Mouse (Mus musculus): ENCODE measurements around the gene Hecw2.

Hecw2 gene

GRCm38 (mm10) chr1:54194954-54195305 is at the start of gene Hecw2:
Gene Hecw2 (minus strand): TSS chr1:54195168.
- no peak for DNase-seq (ENCODE audit: low read depth, low spot score)
- Histone ChIP-seq H3K27me3 (ENCODE audit: control insufficient read depth, insufficient read depth, low read length, poor library complexity, severe bottlenecking) (peaks cover 1% of the 10 kb centered on the region; the same call in 1 of the 2 replicates), H3K36me3 (ENCODE audit: control insufficient read depth, insufficient read depth, low read length, poor library complexity, severe bottlenecking) (no peaks in the 10 kb centered on the region)

GRCm38 (mm10) chr1:54242722-54243121 is 47.8 kb upstream of the Hecw2 start:
- H3K27me3 ChIP-seq (ENCODE audit: control insufficient read depth, insufficient read depth, low read length, poor library complexity, severe bottlenecking), result no peaks in the 10 kb centered on the region
- H3K36me3 ChIP-seq (ENCODE audit: control insufficient read depth, insufficient read depth, low read length, poor library complexity, severe bottlenecking), result no peaks in the 10 kb centered on the region
- DNase-seq (ENCODE audit: low read depth, low spot score), result no peak

DNA sequence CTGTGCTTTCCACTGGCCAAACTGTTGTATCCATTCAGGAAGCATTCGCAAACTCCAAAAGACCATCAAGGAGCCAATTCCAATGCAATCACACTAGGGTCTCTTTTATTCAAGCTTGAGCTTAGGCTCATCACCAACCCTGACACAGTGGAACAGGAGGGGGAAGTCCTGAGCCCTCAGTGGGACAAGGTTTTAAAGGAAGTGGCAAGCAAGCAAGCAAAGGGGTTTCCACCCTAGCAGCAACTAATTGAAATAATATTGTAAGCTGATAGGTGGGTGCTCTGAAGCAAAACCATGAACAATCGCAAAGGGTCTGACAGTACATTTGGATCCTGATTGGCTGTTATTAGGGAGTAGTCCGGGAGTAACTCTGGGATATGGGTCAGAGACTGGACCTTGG is 25.3 kb upstream of the Hecw2 start:
- Histone ChIP-seq H3K27me3 (ENCODE audit: control insufficient read depth, insufficient read depth, low read length, poor library complexity, severe bottlenecking) (no peaks in the 10 kb centered on the region), H3K36me3 (ENCODE audit: control insufficient read depth, insufficient read depth, low read length, poor library complexity, severe bottlenecking) (no peaks in the 10 kb centered on the region)
- DNase-seq (ENCODE audit: low read depth, low spot score), result no peak

DNA sequence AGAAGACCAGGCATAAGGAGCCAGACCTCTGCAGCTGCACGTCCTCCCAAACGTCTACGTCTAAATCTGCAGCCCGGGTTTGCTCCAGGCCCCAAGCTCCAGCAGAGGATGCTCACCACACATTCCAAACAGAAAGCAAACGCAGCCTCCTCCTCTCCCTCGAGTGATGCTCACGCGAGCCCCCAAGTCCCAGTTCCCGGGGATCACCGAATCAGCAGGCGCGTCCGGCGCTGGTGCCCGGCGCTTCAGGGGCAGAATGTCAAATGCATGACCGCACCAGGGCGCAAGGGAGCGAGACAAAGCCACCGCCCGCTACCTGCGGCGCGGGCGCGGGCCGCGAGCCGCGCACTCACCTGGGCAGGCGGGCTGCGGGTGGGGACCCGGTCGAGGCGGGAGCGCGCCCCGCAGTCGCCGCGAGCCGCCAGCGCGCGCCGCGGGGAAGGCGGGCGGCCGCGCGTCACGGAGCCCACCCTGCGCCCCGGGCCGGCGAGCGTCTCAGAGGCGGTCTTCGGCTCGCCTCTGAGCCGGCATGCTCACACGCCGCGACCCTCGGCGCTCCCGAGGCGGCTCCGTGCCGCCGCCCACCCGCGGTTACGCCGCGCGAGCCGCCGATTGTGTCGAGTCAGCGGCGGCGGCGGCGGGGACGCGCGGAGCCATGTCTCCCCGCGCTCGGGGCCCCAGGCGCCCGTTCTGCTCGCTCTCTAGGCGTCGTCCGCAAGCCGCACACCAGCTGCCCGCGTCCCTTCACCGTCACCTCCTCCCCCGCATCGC is 600 bp downstream of the Hecw2 start:
- peaks cover 1% of the 10 kb centered on the region; the same call in 1 of the 2 replicates for H3K27me3 ChIP-seq (ENCODE audit: control insufficient read depth, insufficient read depth, low read length, poor library complexity, severe bottlenecking)
- H3K36me3 ChIP-seq (ENCODE audit: control insufficient read depth, insufficient read depth, low read length, poor library complexity, severe bottlenecking), result no peaks in the 10 kb centered on the region
- peak; percentile 2 for DNase-seq (ENCODE audit: low read depth, low spot score)

GRCm38 (mm10) chr1:54193191-54193770 is 1.7 kb downstream of the Hecw2 start:
- Histone ChIP-seq H3K27me3 (ENCODE audit: control insufficient read depth, insufficient read depth, low read length, poor library complexity, severe bottlenecking) (peaks cover 1% of the 10 kb centered on the region; the same call in 1 of the 2 replicates), H3K36me3 (ENCODE audit: control insufficient read depth, insufficient read depth, low read length, poor library complexity, severe bottlenecking) (no peaks in the 10 kb centered on the region)
- no peak for DNase-seq (ENCODE audit: low read depth, low spot score)

DNA sequence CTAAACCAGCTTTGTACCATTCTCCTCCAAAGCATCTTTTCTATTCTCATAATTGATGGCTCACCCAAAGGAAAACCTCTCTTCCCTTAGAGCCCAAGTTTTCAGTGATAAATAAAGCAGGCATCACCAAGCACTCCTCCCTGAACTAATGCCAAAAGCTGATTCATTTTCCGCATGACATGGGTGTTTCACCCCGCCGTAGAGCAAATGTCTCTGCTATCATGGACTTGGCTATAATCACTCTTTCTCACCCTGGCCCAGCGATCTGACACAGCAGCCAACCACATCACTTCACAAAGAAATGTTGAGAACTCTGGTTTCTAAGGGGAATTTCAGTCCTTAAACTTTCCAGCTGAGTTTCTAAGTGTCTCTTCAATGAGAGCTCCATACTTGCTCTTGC is 7.4 kb downstream of the Hecw2 start:
- no peak for DNase-seq (ENCODE audit: low read depth, low spot score)
- no peaks in the 10 kb centered on the region for H3K36me3 ChIP-seq (ENCODE audit: control insufficient read depth, insufficient read depth, low read length, poor library complexity, severe bottlenecking)
- no peaks in the 10 kb centered on the region for H3K27me3 ChIP-seq (ENCODE audit: control insufficient read depth, insufficient read depth, low read length, poor library complexity, severe bottlenecking)

DNA sequence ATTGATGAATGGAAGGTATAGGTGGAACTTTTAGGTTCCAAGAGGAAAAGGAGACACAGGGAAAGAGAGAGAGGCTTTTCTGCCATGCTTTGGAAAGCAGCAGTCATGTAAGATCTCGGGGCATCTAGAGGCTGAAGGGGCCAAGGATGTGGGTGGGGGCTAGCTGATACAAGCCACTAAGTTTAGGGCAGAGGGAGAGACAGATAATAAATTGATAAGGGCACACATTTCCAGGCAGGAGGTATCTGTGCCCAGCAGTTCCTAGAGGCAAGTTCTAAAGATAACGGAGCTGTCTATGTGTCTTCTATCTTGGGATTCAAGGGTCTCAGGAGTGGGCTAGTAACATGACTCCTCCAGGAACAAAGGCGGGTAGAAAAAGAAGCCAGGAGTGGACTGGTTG is 8.6 kb downstream of the Hecw2 start:
- H3K27me3 ChIP-seq (ENCODE audit: control insufficient read depth, insufficient read depth, low read length, poor library complexity, severe bottlenecking), result no peaks in the 10 kb centered on the region
- DNase-seq (ENCODE audit: low read depth, low spot score), result no peak
- H3K36me3 ChIP-seq (ENCODE audit: control insufficient read depth, insufficient read depth, low read length, poor library complexity, severe bottlenecking), result no peaks in the 10 kb centered on the region

GRCm38 (mm10) chr1:54180663-54181062 is 14.3 kb downstream of the Hecw2 start:
- H3K27me3 ChIP-seq (ENCODE audit: control insufficient read depth, insufficient read depth, low read length, poor library complexity, severe bottlenecking), result no peaks in the 10 kb centered on the region
- no peaks in the 10 kb centered on the region for H3K36me3 ChIP-seq (ENCODE audit: control insufficient read depth, insufficient read depth, low read length, poor library complexity, severe bottlenecking)
- DNase-seq (ENCODE audit: low read depth, low spot score), result no peak

GRCm38 (mm10) chr1:54179179-54179578 is 15.8 kb downstream of the Hecw2 start:
- DNase-seq (ENCODE audit: low read depth, low spot score), result no peak
- no peaks in the 10 kb centered on the region for H3K36me3 ChIP-seq (ENCODE audit: control insufficient read depth, insufficient read depth, low read length, poor library complexity, severe bottlenecking)
- no peaks in the 10 kb centered on the region for H3K27me3 ChIP-seq (ENCODE audit: control insufficient read depth, insufficient read depth, low read length, poor library complexity, severe bottlenecking)

- DNase-seq (ENCODE audit: low read depth, low spot score), result no peak
- H3K27me3 ChIP-seq (ENCODE audit: control insufficient read depth, insufficient read depth, low read length, poor library complexity, severe bottlenecking), result no peaks in the 10 kb centered on the region
- H3K36me3 ChIP-seq (ENCODE audit: control insufficient read depth, insufficient read depth, low read length, poor library complexity, severe bottlenecking), result no peaks in the 10 kb centered on the region
These were observed 18.4 kb downstream of the Hecw2 start for GRCm38 (mm10) chr1:54176592-54176991.

DNA sequence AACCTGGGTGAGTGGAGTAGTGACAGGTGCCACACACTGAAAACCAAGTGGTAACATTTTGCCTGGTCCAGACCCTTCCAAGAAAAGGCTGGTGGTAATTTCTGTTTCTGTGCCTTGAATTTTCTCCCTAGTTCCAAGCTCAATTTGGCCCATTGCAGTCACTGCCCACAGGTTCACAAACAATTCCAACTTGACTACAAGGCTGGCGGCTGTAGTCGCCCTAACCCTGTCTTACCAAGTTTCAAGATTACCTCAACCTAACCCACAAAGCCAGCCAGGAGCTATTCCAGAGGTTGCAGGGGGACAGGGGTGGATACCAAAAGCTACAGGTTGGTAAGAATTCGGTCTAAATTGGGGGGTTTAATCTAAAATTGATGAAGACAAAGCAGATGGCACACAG is 27.0 kb downstream of the Hecw2 start:
- no peaks in the 10 kb centered on the region for H3K27me3 ChIP-seq (ENCODE audit: control insufficient read depth, insufficient read depth, low read length, poor library complexity, severe bottlenecking)
- no peak for DNase-seq (ENCODE audit: low read depth, low spot score)
- H3K36me3 ChIP-seq (ENCODE audit: control insufficient read depth, insufficient read depth, low read length, poor library complexity, severe bottlenecking), result no peaks in the 10 kb centered on the region

DNA sequence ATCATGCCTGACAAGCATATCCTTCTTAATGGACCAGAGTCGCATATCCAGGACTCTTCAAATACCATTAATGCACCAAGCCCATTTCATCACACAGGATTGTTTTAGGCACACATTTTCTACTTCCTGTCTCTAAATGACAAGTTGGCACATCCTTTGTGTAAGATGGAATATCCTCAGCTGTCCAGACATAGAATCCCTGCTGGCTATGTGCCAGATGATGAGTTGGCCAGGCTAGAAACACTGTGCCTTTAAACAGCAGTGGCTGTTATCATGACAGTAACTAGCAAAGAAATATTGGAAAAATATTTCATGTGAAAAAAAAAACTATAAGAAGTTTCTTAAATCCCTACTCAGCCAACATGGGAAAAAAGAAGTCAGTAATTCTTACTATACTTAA is 35.4 kb downstream of the Hecw2 start:
- Histone ChIP-seq H3K36me3 (ENCODE audit: control insufficient read depth, insufficient read depth, low read length, poor library complexity, severe bottlenecking) (no peaks in the 10 kb centered on the region), H3K27me3 (ENCODE audit: control insufficient read depth, insufficient read depth, low read length, poor library complexity, severe bottlenecking) (no peaks in the 10 kb centered on the region)
- DNase-seq (ENCODE audit: low read depth, low spot score), result no peak

DNA sequence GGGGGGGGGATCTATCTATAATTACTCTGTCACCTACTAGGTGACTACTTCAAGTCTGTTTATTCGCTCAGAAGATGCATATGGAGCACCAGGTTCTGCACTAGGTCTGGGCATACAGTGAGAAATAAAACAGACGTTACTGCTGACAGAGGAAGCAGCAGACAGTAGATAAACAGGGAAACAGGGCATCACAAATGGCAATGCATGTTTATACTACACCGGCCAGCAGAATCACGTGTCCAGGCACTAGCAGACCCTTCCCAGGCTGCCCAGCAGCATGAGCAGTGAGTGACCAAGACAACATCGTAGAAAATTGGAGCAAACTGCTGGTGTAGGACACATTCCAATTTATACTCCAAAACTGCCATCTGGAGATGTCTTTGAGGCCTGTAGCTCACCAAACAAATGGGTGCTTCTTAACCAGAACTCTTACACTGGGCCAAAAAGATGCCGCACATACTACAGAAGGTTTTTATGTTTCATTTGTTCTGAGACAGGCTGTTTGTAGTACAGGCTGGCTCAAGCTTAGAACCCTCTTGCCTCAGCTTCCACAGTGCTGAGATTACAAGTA is 41.7 kb downstream of the Hecw2 start:
- no peaks in the 10 kb centered on the region for H3K27me3 ChIP-seq (ENCODE audit: control insufficient read depth, insufficient read depth, low read length, poor library complexity, severe bottlenecking)
- no peak for DNase-seq (ENCODE audit: low read depth, low spot score)
- no peaks in the 10 kb centered on the region for H3K36me3 ChIP-seq (ENCODE audit: control insufficient read depth, insufficient read depth, low read length, poor library complexity, severe bottlenecking)

GRCm38 (mm10) chr1:54145106-54145505 is 49.9 kb downstream of the Hecw2 start:
- DNase-seq (ENCODE audit: low read depth, low spot score), result no peak
- H3K36me3 ChIP-seq (ENCODE audit: control insufficient read depth, insufficient read depth, low read length, poor library complexity, severe bottlenecking), result no peaks in the 10 kb centered on the region

GRCm38 (mm10) chr1:54133802-54134436 is 61.0 kb downstream of the Hecw2 start:
- Histone ChIP-seq H3K36me3 (ENCODE audit: control insufficient read depth, insufficient read depth, low read length, poor library complexity, severe bottlenecking) (no peaks in the 10 kb centered on the region), H3K27me3 (ENCODE audit: control insufficient read depth, insufficient read depth, low read length, poor library complexity, severe bottlenecking) (no peaks in the 10 kb centered on the region)
- no peak for DNase-seq (ENCODE audit: low read depth, low spot score)

More at GRCm38 (mm10) chr1:54145106-54145505, 49.9 kb downstream of the Hecw2 start:
- no peaks in the 10 kb centered on the region for H3K27me3 ChIP-seq (ENCODE audit: control insufficient read depth, insufficient read depth, low read length, poor library complexity, severe bottlenecking)
